Mouse (Mus musculus): ENCODE data around the gene Apold1. TPM values are rescaled to one million over a fixed set of nuclear protein-coding genes. Genes with fewer than 3 reads are reported as not detected.

Apold1 gene
- total RNA-seq, 4 experiments from 2014 or later = 1.0 to 1.7 (median 1.4) TPM

DNA sequence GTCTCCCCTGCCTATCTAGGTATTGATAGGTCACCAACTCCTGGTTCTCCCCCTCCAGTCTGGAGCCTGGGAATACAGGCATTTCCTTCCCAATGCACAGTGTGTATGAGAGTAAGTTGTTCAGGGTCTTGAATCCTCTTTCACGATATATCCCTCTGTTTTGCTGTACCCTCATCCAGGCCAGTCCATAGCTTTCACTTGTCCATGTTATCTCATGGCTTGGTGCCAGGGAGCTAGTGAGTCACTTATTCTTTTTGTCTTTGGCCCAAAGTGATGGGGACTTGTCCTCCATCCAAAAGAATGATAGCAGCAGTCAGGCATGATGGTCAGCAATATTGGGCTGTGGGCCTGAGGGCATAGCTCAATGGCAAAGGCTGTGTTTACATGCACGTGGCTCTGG lies 45.2 kb downstream of the Apold1 start:
- DNase-seq (ENCODE audit: low spot score in 2 of 2) = no peak

- DNase-seq (ENCODE audit: low spot score in 2 of 2) = no peak
Observed at GRCm38 (mm10) chr6:135029246-135029645, 47.7 kb downstream of the Apold1 start.

Other genes with a start within 250 kb of the Apold1 start
- 10 to 100 TPM; 14.4 to 18.5 (median 15.8) TPM for gene Dusp16, start 189.1 kb upstream of the Apold1 start, total RNA-seq (2022)
- gene Crebl2, start 151.6 kb upstream of the Apold1 start, total RNA-seq (2022) = 10 to 100 TPM; 11.1 to 14.2 (median 12.4) TPM
- gene Gpr19, start 83.1 kb upstream of the Apold1 start, total RNA-seq (2022) = 1 to 10 TPM; 3.6 to 5.4 (median 4.7) TPM
- gene Cdkn1b, start 61.3 kb upstream of the Apold1 start, total RNA-seq (2022) = 10 to 100 TPM; 30.9 to 37.5 (median 33.1) TPM
- gene Ddx47, start 29.9 kb downstream of the Apold1 start, total RNA-seq (2022) = 10 to 100 TPM; 23.7 to 25.3 (median 24.7) TPM
- gene Gprc5a, start 83.9 kb downstream of the Apold1 start, total RNA-seq (2022) = under 1 TPM; 0.13 to 0.73 (median 0.27) TPM
- not detected for gene Gprc5d, start 136.6 kb downstream of the Apold1 start, total RNA-seq (2022)
- gene Fam234b, start 216.3 kb downstream of the Apold1 start, total RNA-seq (2022) = 1 to 10 TPM; 3.0 to 3.6 (median 3.3) TPM
- gene Hebp1, start 216.3 kb downstream of the Apold1 start, total RNA-seq (2022) = 10 to 100 TPM in 2 of 4 experiments, 1 to 10 TPM in 2; 4.3 to 13.2 (median 9.9) TPM

All from gastrocnemius, adult 8-10 months (tissue).